Mouse (Mus musculus): Measurements from ENCODE around the gene Gm37419. TPM values are rescaled to one million over a fixed set of nuclear protein-coding genes. Genes with fewer than 3 reads are reported as not detected.

Gene Gm37419
- total RNA-seq, 2 experiments from 2014 or later, result not detected

Other genes with a start within 250 kb of the Gm37419 start
- gene Sst, start 97.5 kb upstream of the Gm37419 start, total RNA-seq (2015), result not detected in 2 replicates
- not detected in 2 replicates for gene Sst, start 97.5 kb upstream of the Gm37419 start, total RNA-seq (2017)
- not detected in 2 replicates for gene Rtp2, start 56.1 kb upstream of the Gm37419 start, total RNA-seq (2015)
- not detected in 2 replicates for gene Rtp2, start 56.1 kb upstream of the Gm37419 start, total RNA-seq (2017)
- gene Bcl6, start 370 bp downstream of the Gm37419 start, total RNA-seq (2015), result 4.1 and 6.9 TPM in 2 replicates
- 2.4 and 3.2 TPM in 2 replicates for gene Bcl6, start 370 bp downstream of the Gm37419 start, total RNA-seq (2017)

Data from megakaryocyte progenitor cell, adult 5-6 weeks (primary cell).